Mouse (Mus musculus) embryonic facial prominence, embryonic 14.5 days (tissue): ENCODE measurements around the gene Sec14l1. TPM values are rescaled to one million over a fixed set of nuclear protein-coding genes. Genes with fewer than 3 reads are reported as not detected.
A peak's percentile ranks its signal among the peaks of the same experiment; 100 is the strongest.

Source experiments
- ATAC-seq: fragments of 200-750 bp; cut with Nextera tagmentation; 2 replicates; pipeline ENCODE4 v1.8.0; 2017; ENCODE audit warnings: low read depth, moderate number of reproducible peaks, moderate TSS enrichment
- DNase-seq: peaks from one replicate; pipeline ENCODE4 v3.0.0-alpha.2; 2015; ENCODE audit warnings: low spot score
- H3K27ac ChIP-seq: fragments of 300-500 bp; sonication (generic); replicated peaks from 2 replicates; pipeline ENCODE4 v1.5.1; 2014; ENCODE audit warnings: low read depth, mild to moderate bottlenecking, low read length, moderate library complexity
- H3K27me3 ChIP-seq: fragments of 300-500 bp; sonication (generic); replicated peaks from 2 replicates; pipeline ENCODE4 v1.6.1; 2014; ENCODE audit warnings: low read length; ENCODE audit not compliant: control insufficient read depth, insufficient read depth
- H3K36me3 ChIP-seq: fragments of 300-500 bp; sonication (generic); 2 replicates; pipeline ENCODE4 v1.6.1; 2014; ENCODE audit warnings: low read length, mixed read lengths; ENCODE audit not compliant: control insufficient read depth, insufficient read depth
- H3K4me1 ChIP-seq: fragments of 300-500 bp; sonication (generic); 2 replicates; pipeline ENCODE4 v1.6.1; 2014; ENCODE audit warnings: antibody characterized with exemption, low read length; ENCODE audit not compliant: control insufficient read depth, insufficient read depth
- H3K4me2 ChIP-seq: fragments of 300-500 bp; sonication (generic); 2 replicates; pipeline ENCODE4 v1.6.1; 2014; ENCODE audit warnings: low read depth, mild to moderate bottlenecking, low read length, moderate library complexity, mixed read lengths
- H3K4me3 ChIP-seq: fragments of 300-500 bp; sonication (generic); 2 replicates; pipeline ENCODE4 v1.5.1; 2014; ENCODE audit warnings: low read depth, mild to moderate bottlenecking, low read length
- H3K9ac ChIP-seq: fragments of 300-500 bp; sonication (generic); 2 replicates; pipeline ENCODE4 v1.6.1; 2014; ENCODE audit warnings: low read depth, mild to moderate bottlenecking, low read length, moderate library complexity, mixed read lengths
- H3K9me3 ChIP-seq: fragments of 300-500 bp; sonication (generic); 2 replicates; pipeline ENCODE4 v1.6.1; 2016; ENCODE audit warnings: low read length; ENCODE audit not compliant: control insufficient read depth
- WGBS: fragments of 180-500 bp; shearing (Covaris S2); extraction: QIAGEN DNeasy Blood & Tissue Kit; methylation state at CpG from one replicate; pipeline ENCODE4 v1.1.7; 2014; 5-methylcytosine and 5-hydroxymethylcytosine counted together
- polyA plus RNA-seq: library from polyadenylated mRNA; unstranded; fragments of >200 nt; fragmentation: Nextera tagmentation; extraction: Ambion mirVana; gene quantifications from 2 replicates; pipeline ENCODE4 v1.2.1, GENCODE M21; 2014

Sec14l1 gene
- polyA plus RNA-seq, 1 experiment from 2014 or later = 45.4 TPM

DNA sequence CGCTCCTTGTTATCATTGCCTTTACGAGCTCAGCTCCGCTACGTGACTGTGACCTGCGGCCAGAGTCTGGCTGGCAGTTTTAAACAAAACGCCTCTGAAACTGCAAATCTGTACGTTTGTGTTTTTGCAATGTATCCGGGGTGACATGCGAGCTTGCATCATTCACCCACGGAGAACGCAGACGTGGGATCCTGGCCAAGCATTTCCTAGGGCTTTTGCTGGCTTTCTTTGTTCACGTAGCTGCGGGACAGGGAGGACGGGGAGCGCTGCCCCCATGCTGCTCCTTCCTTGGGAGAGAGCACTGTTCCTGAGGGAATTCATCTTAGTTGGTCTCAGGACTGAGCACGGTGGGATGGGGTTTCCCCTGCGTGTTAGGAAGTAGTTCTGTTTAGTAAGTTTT lies 2.4 kb downstream of the Sec14l1 start:
- Histone ChIP-seq H3K36me3 (peaks cover 14% of the 10 kb centered on the region), H3K9me3 (no peaks in the 10 kb centered on the region), H3K4me1 (peaks cover 62% of the 10 kb centered on the region), H3K4me2 (peak overlapping the region; percentile 66), H3K9ac (peak overlapping the region; percentile 51), H3K4me3 (peak overlapping the region; percentile 91), H3K27ac (peak overlapping the region; percentile 98), H3K27me3 (no peaks in the 10 kb centered on the region)
- DNase-seq = peak; percentile 37
- WGBS = 46% methylated on average over 18 of the region's 18 CpGs
- ATAC-seq = no peak

DNA sequence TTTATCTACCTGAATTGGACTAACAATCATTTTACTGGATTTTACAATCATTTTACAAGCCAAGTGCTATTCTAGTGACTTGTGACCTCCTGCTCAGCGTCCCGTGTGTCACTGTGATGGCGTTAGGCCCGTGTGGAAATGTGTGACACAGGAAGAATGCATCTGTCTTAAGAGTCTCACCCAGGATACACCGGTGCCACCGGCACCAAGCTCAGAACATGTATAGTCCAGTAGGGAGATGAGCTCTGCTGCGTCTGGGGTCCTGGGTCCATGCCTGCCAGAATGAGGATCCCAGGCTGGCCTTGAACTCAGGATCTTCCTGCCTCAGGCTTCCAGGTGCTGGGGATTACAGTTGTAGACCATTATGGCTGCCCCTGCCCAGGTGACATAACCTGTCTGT lies 2.8 kb downstream of the Sec14l1 start:
- H3K4me3 ChIP-seq = peak overlapping the region; percentile 91; the same call in 1 of the 2 replicates
- peaks cover 14% of the 10 kb centered on the region for H3K36me3 ChIP-seq
- DNase-seq (no peak), ATAC-seq (no peak)
- H3K4me1 ChIP-seq = peaks cover 62% of the 10 kb centered on the region
- WGBS = 88% methylated on average over 7 of the region's 7 CpGs
- H3K27ac ChIP-seq = 0 out of 2 replicates have a peak overlapping the region, but pooled peaks have one; percentile 71
- H3K27me3 ChIP-seq = no peaks in the 10 kb centered on the region
- no peaks in the 10 kb centered on the region for H3K9me3 ChIP-seq
- H3K4me2 ChIP-seq = peak overlapping the region; percentile 66
- peak overlapping the region; percentile 51; the same call in 1 of the 2 replicates for H3K9ac ChIP-seq

DNA sequence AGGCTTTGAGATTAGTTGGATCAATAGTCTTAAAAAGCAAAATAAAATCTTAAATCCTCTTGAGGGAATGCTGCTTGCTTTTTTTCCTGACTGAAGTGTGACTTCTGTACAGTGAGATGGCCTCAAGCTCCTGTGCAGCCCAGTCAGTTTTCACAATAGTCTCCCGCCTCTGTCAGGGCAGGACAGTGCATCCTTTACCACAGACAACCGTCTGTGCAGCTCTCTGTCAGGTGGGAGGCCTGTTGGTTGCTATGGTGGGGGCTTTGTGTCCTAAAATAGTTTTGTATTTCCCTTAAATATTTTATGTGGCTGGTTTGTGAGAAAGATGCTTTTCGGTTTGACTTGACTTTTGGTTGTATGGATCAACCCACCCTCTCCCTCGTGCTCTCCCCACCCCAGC lies 3.3 kb downstream of the Sec14l1 start:
- Histone ChIP-seq H3K9ac (peak overlapping the region; percentile 48; the same call in 1 of the 2 replicates), H3K27me3 (no peaks in the 10 kb centered on the region), H3K9me3 (no peaks in the 10 kb centered on the region), H3K4me3 (no peak overlapping the region), H3K4me2 (peak overlapping the region; percentile 29), H3K27ac (peak overlapping the region; percentile 71), H3K36me3 (peaks cover 14% of the 10 kb centered on the region), H3K4me1 (peaks cover 63% of the 10 kb centered on the region)
- DNase-seq (no peak), ATAC-seq (no peak)
- 47% methylated on average over 4 of the region's 4 CpGs for WGBS

DNA sequence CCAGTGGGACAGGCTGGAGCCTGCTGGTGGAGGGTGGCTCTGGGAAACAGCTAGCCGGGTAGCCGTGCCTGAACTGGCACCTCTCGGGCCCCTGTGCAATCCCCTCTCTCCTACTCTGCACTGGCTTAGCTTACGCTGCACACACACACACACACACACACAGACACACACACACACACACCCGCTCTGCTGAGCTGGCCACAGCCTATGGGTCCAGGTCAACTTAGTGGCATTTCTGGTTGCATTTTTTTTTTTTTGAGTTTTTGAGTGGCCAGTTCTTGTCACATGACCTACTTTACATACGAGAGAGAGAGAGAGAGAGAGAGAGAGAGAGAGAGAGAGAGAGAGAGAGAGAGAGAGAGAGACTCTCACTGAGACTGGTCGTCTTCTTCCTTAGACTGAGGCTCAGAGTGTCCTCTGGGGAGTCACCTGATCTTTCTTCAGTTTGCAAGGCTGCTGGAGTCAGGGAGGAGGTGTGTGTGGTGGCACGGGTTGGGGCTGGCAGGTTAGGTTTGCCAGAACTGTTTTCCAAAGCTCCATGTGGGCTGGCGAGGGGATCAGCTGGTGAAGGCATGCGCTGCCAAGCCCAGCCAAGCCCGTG lies 3.9 kb downstream of the Sec14l1 start:
- DNase-seq = peak; percentile 65
- no peaks in the 10 kb centered on the region for H3K27me3 ChIP-seq
- H3K4me3 ChIP-seq = no peak overlapping the region
- no peak for ATAC-seq
- H3K9ac ChIP-seq = peak overlapping the region; percentile 48
- WGBS = 32% methylated on average over 11 of the region's 11 CpGs
- H3K36me3 ChIP-seq = peaks cover 14% of the 10 kb centered on the region
- peak overlapping the region; percentile 29 for H3K4me2 ChIP-seq
- H3K27ac ChIP-seq = peak overlapping the region; percentile 71
- H3K4me1 ChIP-seq = peaks cover 69% of the 10 kb centered on the region
- H3K9me3 ChIP-seq = no peaks in the 10 kb centered on the region

DNA sequence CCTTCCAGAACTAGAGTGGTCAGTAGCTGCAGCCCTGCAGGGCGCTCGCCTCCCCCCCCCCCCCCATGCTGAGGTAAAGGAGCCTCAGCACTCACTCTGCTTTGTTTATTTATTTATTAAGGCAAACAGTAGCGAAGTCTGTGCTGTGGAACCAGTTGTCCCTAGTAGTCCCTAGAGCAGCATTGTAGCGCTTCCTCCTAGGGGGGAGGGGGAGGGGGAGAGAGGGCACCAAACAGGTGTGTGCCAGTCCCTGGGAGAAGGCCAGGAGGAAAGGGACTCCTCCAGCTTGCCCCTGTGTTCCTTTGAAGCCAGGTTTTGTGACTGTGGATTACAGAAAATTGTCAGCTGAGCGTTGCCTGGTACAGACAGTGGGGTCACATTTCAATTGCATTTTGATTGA lies 4.8 kb downstream of the Sec14l1 start:
- Histone ChIP-seq H3K4me3 (no peak overlapping the region), H3K9ac (peak overlapping the region; percentile 38; the same call in 1 of the 2 replicates)
- 45% methylated on average over 3 of the region's 5 CpGs for WGBS

DNA sequence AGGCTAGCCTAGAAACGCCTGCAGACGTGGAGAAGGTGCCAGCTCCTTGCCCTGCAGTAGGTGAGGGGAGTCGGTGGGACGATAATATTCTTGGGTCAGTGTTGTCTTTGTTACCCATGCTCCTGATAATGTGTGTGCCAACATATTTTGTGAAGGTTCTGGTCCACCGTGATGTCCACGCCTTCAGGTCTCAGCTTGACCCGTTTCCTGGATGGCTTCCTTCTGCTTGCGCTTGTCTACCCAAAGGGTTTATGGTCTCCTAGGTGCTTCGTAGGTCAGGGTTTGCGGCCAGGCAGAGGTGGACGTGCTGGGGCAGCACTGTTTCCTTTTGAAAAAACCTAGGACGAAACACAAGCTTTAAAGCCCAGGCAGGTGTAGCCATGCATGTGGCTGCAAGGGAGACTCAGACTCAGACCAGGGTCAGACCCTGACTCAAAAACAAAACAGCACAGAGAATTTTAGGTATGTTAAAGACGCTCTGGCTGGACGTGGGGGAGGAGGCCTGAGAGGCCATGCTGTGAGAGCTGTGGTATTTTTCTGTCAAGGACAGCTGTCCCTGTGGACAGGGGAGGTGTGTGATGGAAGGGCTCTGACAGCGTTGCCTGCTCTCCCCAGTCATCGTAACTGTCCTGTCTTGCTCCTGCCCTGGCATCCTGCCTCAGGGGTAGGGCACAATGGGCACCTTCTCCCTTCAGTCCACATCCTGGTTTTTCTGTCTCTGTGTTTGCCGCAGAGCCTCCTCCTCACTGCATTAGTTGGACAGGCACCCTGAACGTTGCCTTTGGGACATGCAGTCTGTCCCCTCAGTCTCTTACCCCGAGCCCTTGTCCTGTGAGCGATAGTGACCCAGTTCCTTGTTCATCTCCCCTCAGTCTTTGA lies 5.6 kb downstream of the Sec14l1 start:
- 43% methylated on average over 20 of the region's 20 CpGs for WGBS
- peak overlapping the region; percentile 18; the same call in 1 of the 2 replicates for H3K4me2 ChIP-seq

More for the DNA sequence above, 4.8 kb downstream of the Sec14l1 start:
- ATAC-seq = no peak
- Histone ChIP-seq H3K9me3 (no peaks in the 10 kb centered on the region), H3K27ac (no peak overlapping the region), H3K27me3 (no peaks in the 10 kb centered on the region), H3K36me3 (peaks cover 14% of the 10 kb centered on the region), H3K4me1 (peaks cover 72% of the 10 kb centered on the region), H3K4me2 (no peak overlapping the region)
- DNase-seq = peak; percentile 55

DNA sequence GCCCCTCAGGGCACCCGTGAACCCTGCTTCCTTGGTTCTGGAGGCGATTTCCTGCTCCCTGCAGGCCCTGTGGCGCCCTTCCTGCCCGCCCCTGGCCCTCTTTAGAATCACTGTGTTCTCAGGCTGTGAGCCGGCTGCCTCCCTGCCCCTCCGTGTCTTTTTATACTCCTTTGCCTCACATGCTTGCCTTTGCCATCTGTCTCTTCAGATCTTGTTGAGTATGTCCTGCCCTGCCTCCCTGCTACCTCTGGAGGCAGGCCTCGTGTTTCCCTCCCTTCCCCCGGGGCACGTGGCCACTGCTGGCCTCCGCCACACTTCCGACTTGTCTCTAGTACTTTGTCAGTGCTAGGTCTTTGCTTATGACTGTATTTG lies 6.2 kb downstream of the Sec14l1 start:
- H3K27ac ChIP-seq = peak overlapping the region; percentile 71
- peaks cover 14% of the 10 kb centered on the region for H3K36me3 ChIP-seq
- peak overlapping the region; percentile 51 for H3K9ac ChIP-seq
- H3K4me1 ChIP-seq = peaks cover 77% of the 10 kb centered on the region
- no peak overlapping the region for H3K4me3 ChIP-seq
- no peaks in the 10 kb centered on the region for H3K9me3 ChIP-seq
- 0 out of 2 replicates have a peak overlapping the region, but pooled peaks have one; percentile 18 for H3K4me2 ChIP-seq
- peak; percentile 53 for ATAC-seq
- no peaks in the 10 kb centered on the region for H3K27me3 ChIP-seq
- 26% methylated on average over 11 of the region's 11 CpGs for WGBS
- peak; percentile 60 for DNase-seq

More for the DNA sequence above, 5.6 kb downstream of the Sec14l1 start:
- H3K27ac ChIP-seq = peak overlapping the region; percentile 71
- H3K36me3 ChIP-seq = peaks cover 14% of the 10 kb centered on the region
- peak overlapping the region; percentile 51 for H3K9ac ChIP-seq
- no peaks in the 10 kb centered on the region for H3K27me3 ChIP-seq
- peaks cover 77% of the 10 kb centered on the region for H3K4me1 ChIP-seq
- H3K4me3 ChIP-seq = no peak overlapping the region
- DNase-seq (no peak), ATAC-seq (peak; percentile 23; the same call in 1 of the 2 replicates)
- no peaks in the 10 kb centered on the region for H3K9me3 ChIP-seq

DNA sequence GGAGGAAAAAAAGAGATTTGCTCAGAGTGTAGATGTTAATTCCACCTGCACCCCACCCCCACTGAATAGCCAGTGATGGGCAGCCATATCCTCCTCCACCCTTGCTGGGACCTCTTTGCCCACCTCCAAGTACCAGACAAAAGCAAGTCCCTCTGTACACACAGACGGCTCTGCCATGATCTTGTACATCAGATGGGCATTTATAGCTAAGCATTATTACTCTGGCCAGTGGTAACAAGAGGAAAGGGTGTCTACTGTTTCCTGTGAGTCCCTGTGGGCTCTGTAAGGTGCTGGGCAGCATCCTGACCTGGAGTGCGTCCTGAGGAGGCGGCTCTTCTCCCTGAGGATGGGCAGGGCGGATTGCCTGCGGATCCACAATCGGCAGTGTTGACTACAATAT lies 7.0 kb downstream of the Sec14l1 start:
- Histone ChIP-seq H3K4me3 (no peak overlapping the region), H3K27me3 (no peaks in the 10 kb centered on the region), H3K4me1 (peaks cover 70% of the 10 kb centered on the region), H3K36me3 (peaks cover 14% of the 10 kb centered on the region), H3K9me3 (no peaks in the 10 kb centered on the region), H3K4me2 (no peak overlapping the region), H3K9ac (no peak overlapping the region), H3K27ac (no peak overlapping the region)
- WGBS = 90% methylated on average over 6 of the region's 6 CpGs
- no peak for ATAC-seq
- no peak for DNase-seq
